Mouse (Mus musculus): Measurements from ENCODE around the gene Spata17. TPM values are rescaled to one million over a fixed set of nuclear protein-coding genes. Genes with fewer than 3 reads are reported as not detected.

Gene Spata17
- polyA plus RNA-seq, 1 experiment from 2014 or later, result 0.86 TPM

DNA sequence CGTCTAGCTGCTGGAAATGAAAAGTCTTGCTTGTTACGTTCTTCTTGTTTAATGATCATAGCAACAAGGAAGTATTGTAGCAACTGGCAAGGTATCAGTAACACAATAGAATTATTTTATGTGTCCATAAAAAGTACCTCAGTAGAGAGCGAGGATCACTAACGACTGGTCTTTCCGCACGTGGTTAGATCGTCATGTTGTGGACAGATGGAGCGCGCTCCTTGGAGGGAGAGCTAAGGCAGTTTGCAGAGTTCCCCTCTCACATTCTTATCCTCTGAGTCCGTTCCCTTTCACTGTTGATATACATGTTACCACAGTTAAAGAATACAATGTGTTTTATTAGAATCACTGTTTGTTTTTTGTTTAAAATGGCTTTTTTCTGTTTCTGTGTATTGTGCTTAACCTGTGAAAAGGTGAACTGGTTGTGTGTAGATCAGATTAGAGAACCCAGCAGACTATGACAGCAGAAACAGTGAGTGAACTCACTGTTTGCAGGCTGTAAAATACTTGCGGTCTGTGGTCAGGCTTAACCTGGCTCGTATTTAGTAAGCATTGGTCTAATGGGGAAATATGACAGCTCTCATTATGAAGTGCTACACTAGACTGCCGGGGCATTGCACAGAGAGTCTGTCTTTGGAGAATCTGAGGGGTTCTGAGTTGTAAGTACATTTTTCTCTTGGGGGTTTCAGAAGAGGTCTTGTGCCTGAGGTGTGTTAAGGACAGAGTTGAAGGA is 13.3 kb upstream of the Spata17 start:
- DNase-seq (ENCODE audit: low spot score), result no peak
- no peak overlapping the region for H3K27ac ChIP-seq

DNA sequence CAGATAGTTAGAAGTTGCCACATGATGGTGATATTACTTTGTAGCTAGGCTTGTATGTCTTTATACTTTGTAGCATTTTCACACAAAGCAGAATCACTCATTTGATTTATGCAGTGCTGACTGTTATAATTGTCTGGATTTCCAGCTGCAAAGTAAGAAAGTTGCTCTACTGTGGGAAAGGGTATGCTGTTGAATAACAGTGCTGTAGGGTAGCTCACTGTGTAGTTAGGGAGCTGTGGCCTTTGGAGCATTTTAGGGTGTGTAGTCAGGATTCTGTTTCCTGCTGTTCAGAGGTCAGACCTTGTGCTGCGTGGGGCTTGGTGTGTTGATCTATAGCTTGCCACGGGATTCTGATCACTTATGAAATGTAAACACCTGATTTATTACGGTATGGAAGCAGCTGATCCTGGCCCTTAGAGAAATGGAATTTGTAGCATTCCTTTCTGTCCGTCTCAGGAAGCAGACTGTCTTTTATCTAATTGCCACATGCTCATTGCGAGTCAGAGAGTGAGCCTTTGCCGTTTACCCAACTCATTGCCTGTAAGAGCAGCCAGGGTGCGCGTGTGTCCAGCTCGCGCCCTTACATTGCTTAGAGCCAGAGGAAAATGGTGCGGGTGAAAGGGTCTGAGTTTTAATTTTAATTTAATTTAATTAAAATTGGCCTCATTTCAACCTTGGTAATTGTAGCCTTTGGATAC is 11.2 kb upstream of the Spata17 start:
- WGBS, result 54% methylated on average over 11 of the region's 11 CpGs
- DNase-seq (ENCODE audit: low spot score), result peak; percentile 33
- ATAC-seq (replicated peaks; ENCODE audit: low FRiP score, low read depth), result no peak

More for the DNA sequence above, 13.3 kb upstream of the Spata17 start:
- TF ChIP-seq CTCF (IDR thresholded peaks at IDR 0.05; ENCODE audit: low read depth), result no peak
- no peak for ATAC-seq (replicated peaks; ENCODE audit: low FRiP score, low read depth)
- peaks cover 6% of the 10 kb centered on the region; the same call in 1 of the 2 replicates for H3K4me1 ChIP-seq (replicated peaks; ENCODE audit: insufficient read depth, low read length)
- H3K4me2 ChIP-seq (ENCODE audit: low read length), result no peak overlapping the region
- no peaks in the 10 kb centered on the region for H3K9me3 ChIP-seq (replicated peaks; ENCODE audit: low read length)
- WGBS, result 72% methylated on average over 13 of the region's 13 CpGs
- no peak overlapping the region for H3K9ac ChIP-seq (ENCODE audit: low read depth, low read length)
- H3K27me3 ChIP-seq (ENCODE audit: insufficient read depth, low read length), result no peaks in the 10 kb centered on the region
- 0 out of 2 replicates have a peak, but pooled peaks cover 3% of the 10 kb centered on the region for H3K36me3 ChIP-seq (ENCODE audit: insufficient read depth, low read length)
- no peak overlapping the region for H3K4me3 ChIP-seq (replicated peaks; ENCODE audit: low read depth, low read length)

DNA sequence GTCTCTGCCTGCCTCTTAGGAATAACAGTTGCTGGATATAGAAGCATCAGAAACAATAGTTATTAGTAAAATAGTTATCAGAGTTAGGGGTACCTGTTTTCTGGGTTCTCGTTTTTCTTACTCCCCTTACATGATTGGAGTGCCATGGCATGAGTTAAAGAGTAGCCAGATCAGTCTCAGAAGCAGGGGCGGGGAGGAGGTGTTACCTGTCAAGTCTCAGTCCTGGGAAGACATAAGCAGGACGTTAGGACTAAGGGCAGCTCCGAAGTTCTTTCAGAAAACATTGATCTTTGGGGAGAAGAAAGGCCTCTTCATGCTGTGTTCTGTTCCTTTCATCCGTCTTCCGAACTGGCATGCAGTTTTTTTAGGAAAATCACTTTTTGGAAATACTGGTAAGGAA is 5.5 kb upstream of the Spata17 start:
- 68% methylated on average over 6 of the region's 6 CpGs for WGBS
- no peak overlapping the region for H3K27ac ChIP-seq
- no peak for TF ChIP-seq CTCF (IDR thresholded peaks at IDR 0.05; ENCODE audit: low read depth)
- no peak overlapping the region for H3K4me3 ChIP-seq (replicated peaks; ENCODE audit: low read depth, low read length)
- H3K9ac ChIP-seq (ENCODE audit: low read depth, low read length), result no peak overlapping the region
- peaks cover 11% of the 10 kb centered on the region; the same call in 1 of the 2 replicates for H3K4me1 ChIP-seq (replicated peaks; ENCODE audit: insufficient read depth, low read length)
- H3K36me3 ChIP-seq (ENCODE audit: insufficient read depth, low read length), result no peaks in the 10 kb centered on the region
- DNase-seq (ENCODE audit: low spot score) (no peak), ATAC-seq (replicated peaks; ENCODE audit: low FRiP score, low read depth) (no peak)
- H3K4me2 ChIP-seq (ENCODE audit: low read length), result no peak overlapping the region
- no peaks in the 10 kb centered on the region for H3K27me3 ChIP-seq (ENCODE audit: insufficient read depth, low read length)
- H3K9me3 ChIP-seq (replicated peaks; ENCODE audit: low read length), result no peaks in the 10 kb centered on the region

More for the DNA sequence above, 11.2 kb upstream of the Spata17 start:
- no peak overlapping the region for H3K4me3 ChIP-seq (replicated peaks; ENCODE audit: low read depth, low read length)
- H3K27ac ChIP-seq, result no peak overlapping the region
- no peaks in the 10 kb centered on the region for H3K9me3 ChIP-seq (replicated peaks; ENCODE audit: low read length)
- no peak overlapping the region for H3K4me2 ChIP-seq (ENCODE audit: low read length)
- no peaks in the 10 kb centered on the region for H3K36me3 ChIP-seq (ENCODE audit: insufficient read depth, low read length)
- no peaks in the 10 kb centered on the region for H3K27me3 ChIP-seq (ENCODE audit: insufficient read depth, low read length)
- H3K4me1 ChIP-seq (replicated peaks; ENCODE audit: insufficient read depth, low read length), result peaks cover 6% of the 10 kb centered on the region; the same call in 1 of the 2 replicates
- 0 out of 2 replicates have a peak, but pooled peaks have one; percentile 15 for TF ChIP-seq CTCF (IDR thresholded peaks at IDR 0.05; ENCODE audit: low read depth)
- no peak overlapping the region for H3K9ac ChIP-seq (ENCODE audit: low read depth, low read length)

DNA sequence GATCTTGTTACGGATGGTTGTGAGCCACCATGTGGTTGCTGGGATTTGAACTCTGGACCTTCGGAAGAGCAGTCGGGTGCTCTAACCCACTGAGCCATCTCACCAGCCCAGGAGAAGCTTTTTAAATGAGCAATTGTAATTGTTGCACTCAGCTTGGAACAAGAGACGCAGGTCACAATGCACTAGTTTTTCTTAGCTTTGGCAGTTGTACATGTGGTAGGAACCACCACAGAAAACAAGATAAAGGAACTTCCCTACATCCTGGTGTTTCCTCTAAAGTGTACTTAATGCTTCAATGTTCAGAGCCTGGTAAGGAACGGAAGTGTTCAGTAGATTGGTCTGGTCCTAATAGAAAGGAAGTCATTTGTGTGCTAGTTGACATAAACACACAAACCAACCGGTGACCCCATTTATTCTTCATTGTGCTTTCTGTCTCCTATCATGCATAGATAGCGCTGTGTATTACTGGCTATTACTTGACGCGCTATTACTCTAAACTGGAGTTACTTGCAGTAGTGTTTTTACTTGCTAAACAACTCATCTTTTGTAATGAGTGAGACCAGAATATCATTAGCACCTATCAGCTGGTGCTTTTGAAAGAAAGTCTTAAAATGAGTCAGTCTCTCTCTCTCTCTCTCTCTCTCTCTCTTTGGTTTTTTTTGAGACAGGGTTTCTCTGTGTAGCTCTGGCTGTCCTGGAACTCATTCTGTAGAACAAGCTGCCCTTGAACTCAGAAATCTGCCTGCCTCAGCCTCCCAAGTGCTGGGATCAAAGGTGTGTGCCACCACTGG is 1.6 kb upstream of the Spata17 start:
- no peaks in the 10 kb centered on the region for H3K9me3 ChIP-seq (replicated peaks; ENCODE audit: low read length)
- no peak overlapping the region for H3K4me3 ChIP-seq (replicated peaks; ENCODE audit: low read depth, low read length)
- TF ChIP-seq CTCF (IDR thresholded peaks at IDR 0.05; ENCODE audit: low read depth), result no peak
- no peak overlapping the region for H3K9ac ChIP-seq (ENCODE audit: low read depth, low read length)
- H3K36me3 ChIP-seq (ENCODE audit: insufficient read depth, low read length), result no peaks in the 10 kb centered on the region
- no peak overlapping the region for H3K27ac ChIP-seq
- no peak overlapping the region for H3K4me2 ChIP-seq (ENCODE audit: low read length)
- DNase-seq (ENCODE audit: low spot score) (no peak), ATAC-seq (replicated peaks; ENCODE audit: low FRiP score, low read depth) (no peak)
- WGBS, result 93% methylated on average over 9 of the region's 9 CpGs
- H3K4me1 ChIP-seq (replicated peaks; ENCODE audit: insufficient read depth, low read length), result peaks cover 11% of the 10 kb centered on the region; the same call in 1 of the 2 replicates
- no peaks in the 10 kb centered on the region for H3K27me3 ChIP-seq (ENCODE audit: insufficient read depth, low read length)

DNA sequence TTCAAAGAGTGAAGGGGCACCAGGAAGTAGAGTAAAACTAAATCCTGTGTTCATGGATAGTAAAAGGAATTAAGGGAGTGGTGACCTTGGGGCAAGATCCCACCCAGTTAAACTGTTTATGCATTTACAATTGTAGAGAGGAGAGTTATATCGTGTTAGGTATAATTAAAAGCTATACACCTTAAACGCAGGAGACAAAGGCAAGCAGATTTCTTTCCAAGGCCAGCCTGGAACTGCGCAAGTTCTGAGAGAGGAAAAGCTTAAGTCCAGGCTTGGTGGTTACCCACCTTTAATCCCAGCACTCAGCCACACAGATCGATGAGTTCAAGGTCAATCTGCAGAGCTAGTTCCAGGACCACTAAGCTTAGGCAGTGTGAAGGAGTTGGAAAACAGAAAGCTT is 4.5 kb downstream of the Spata17 start:
- Histone ChIP-seq H3K4me3 (replicated peaks; ENCODE audit: low read depth, low read length) (no peak overlapping the region), H3K36me3 (ENCODE audit: insufficient read depth, low read length) (no peaks in the 10 kb centered on the region), H3K9ac (ENCODE audit: low read depth, low read length) (no peak overlapping the region), H3K27me3 (ENCODE audit: insufficient read depth, low read length) (no peaks in the 10 kb centered on the region), H3K27ac (no peak overlapping the region), H3K4me1 (replicated peaks; ENCODE audit: insufficient read depth, low read length) (no peaks in the 10 kb centered on the region), H3K4me2 (ENCODE audit: low read length) (no peak overlapping the region), H3K9me3 (replicated peaks; ENCODE audit: low read length) (no peaks in the 10 kb centered on the region)
- TF ChIP-seq CTCF (IDR thresholded peaks at IDR 0.05; ENCODE audit: low read depth), result no peak
- WGBS, result 79% methylated on average over 4 of the region's 4 CpGs
- ATAC-seq (replicated peaks; ENCODE audit: low FRiP score, low read depth), result no peak
- no peak for DNase-seq (ENCODE audit: low spot score)

DNA sequence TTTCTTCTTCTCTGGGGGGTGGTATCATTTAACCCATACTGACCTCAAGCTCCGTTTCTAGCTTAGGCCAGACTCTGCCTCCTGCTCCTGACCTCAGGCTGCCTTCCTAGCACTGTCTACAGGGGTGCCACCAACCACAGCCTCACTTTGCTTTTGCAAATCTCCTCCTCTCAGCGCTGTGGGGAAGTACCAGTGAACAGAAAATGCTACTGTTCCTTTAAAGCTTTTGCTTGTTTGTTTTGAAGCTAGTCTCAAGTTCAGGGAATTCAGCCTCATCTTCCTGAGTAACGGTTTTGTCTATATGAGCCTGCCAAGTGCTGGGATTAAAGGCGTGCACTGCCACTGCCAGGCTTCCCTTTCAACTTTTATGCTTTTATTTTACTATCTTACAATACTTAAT is 5.8 kb downstream of the Spata17 start:
- Histone ChIP-seq H3K27me3 (ENCODE audit: insufficient read depth, low read length) (no peaks in the 10 kb centered on the region), H3K4me1 (replicated peaks; ENCODE audit: insufficient read depth, low read length) (no peaks in the 10 kb centered on the region)

More for the DNA sequence above, 5.8 kb downstream of the Spata17 start:
- DNase-seq (ENCODE audit: low spot score) (no peak), ATAC-seq (replicated peaks; ENCODE audit: low FRiP score, low read depth) (no peak)
- Histone ChIP-seq H3K9ac (ENCODE audit: low read depth, low read length) (no peak overlapping the region), H3K4me2 (ENCODE audit: low read length) (no peak overlapping the region), H3K36me3 (ENCODE audit: insufficient read depth, low read length) (no peaks in the 10 kb centered on the region), H3K27ac (no peak overlapping the region), H3K4me3 (replicated peaks; ENCODE audit: low read depth, low read length) (no peak overlapping the region), H3K9me3 (replicated peaks; ENCODE audit: low read length) (no peaks in the 10 kb centered on the region)
- TF ChIP-seq CTCF (IDR thresholded peaks at IDR 0.05; ENCODE audit: low read depth), result no peak
- WGBS, result 47% methylated on average over 4 of the region's 4 CpGs

Measured in kidney, postnatal 0 days (tissue).